ENCODE assay signal across 8 mouse cellular contexts in genomic region chrX:20335722-20336121, GRCm38 (mm10). TPM values are rescaled to one million over a fixed set of nuclear protein-coding genes. Genes with fewer than 3 reads are reported as not detected.
DNase-seq lines count a peak whose midpoint lies in the region; ATAC-seq and TF ChIP-seq lines count a peak whose summit lies in the region.

No protein-coding gene starts in this region.

- H3K4me3 ChIP-seq in forebrain, embryonic 11.5 days (ENCODE audit: low read depth, low read length) = no peak overlapping the region
- no peak overlapping the region for H3K4me3 ChIP-seq in forebrain, embryonic 12.5 days (replicated peaks)
- no peak overlapping the region for H3K4me3 ChIP-seq in cerebellum, adult 2 months (replicated peaks; ENCODE audit: insufficient read depth, low read depth, low read length)
- H3K4me3 ChIP-seq in liver, postnatal 0 days (ENCODE audit: low read depth, low read length) = no peak overlapping the region

- no peaks in the 10 kb centered on the region for H3K4me1 ChIP-seq in forebrain, embryonic 11.5 days (replicated peaks; ENCODE audit: control insufficient read depth, insufficient read depth, low read length)
- H3K4me1 ChIP-seq in forebrain, embryonic 12.5 days = no peaks in the 10 kb centered on the region
- no peaks in the 10 kb centered on the region; the same call in 1 of the 2 replicates for H3K4me1 ChIP-seq in cerebellum, adult 2 months (ENCODE audit: control insufficient read depth, insufficient read depth, low read length)
- H3K4me1 ChIP-seq in liver, postnatal 0 days (ENCODE audit: insufficient read depth) = no peaks in the 10 kb centered on the region

- ATAC-seq in forebrain, embryonic 11.5 days (replicated peaks; ENCODE audit: low FRiP score) = no peak
- no peak for ATAC-seq in forebrain, embryonic 12.5 days (ENCODE audit: low FRiP score)
- ATAC-seq in liver, postnatal 0 days = no peak

- H3K36me3 ChIP-seq in forebrain, embryonic 11.5 days (ENCODE audit: control insufficient read depth, insufficient read depth, low read length) = no peaks in the 10 kb centered on the region
- H3K36me3 ChIP-seq in forebrain, embryonic 12.5 days (replicated peaks) = no peaks in the 10 kb centered on the region
- no peaks in the 10 kb centered on the region for H3K36me3 ChIP-seq in liver, postnatal 0 days (replicated peaks; ENCODE audit: insufficient read depth, low read length)

- peak; percentile 51 for DNase-seq in forebrain, embryonic 11.5 days (ENCODE audit: low spot score)
- DNase-seq in right cerebral cortex, adult 18-20 months = peak; percentile 12
- no peak for DNase-seq in right cerebral cortex, postnatal 25 days
- peak; percentile 25 to 56 for DNase-seq in cerebellum, adult 2 months
- peak; percentile 58 for DNase-seq in heart, postnatal 4 days
- DNase-seq in liver, postnatal 0 days = peak; percentile 53
- DNase-seq in spleen, adult 12 weeks (ENCODE audit: low spot score) = peak; percentile 9

- H3K27ac ChIP-seq in forebrain, embryonic 11.5 days (ENCODE audit: low read depth, low read length) = no peak overlapping the region
- no peak overlapping the region for H3K27ac ChIP-seq in forebrain, embryonic 12.5 days
- H3K27ac ChIP-seq in cerebellum, adult 2 months (ENCODE audit: insufficient read depth, low read length) = no peak overlapping the region
- no peak overlapping the region for H3K27ac ChIP-seq in liver, postnatal 0 days (ENCODE audit: low read depth)

- TF ChIP-seq EP300 in liver, postnatal 0 days (IDR thresholded peaks at IDR 0.05; ENCODE audit: low read depth) = no peak

- TF ChIP-seq POLR2A in cerebellum, adult 2 months (IDR thresholded peaks at IDR 0.05; ENCODE audit: borderline replicate concordance, insufficient read depth, low read length) = no peak

- H3K27me3 ChIP-seq in forebrain, embryonic 11.5 days (ENCODE audit: control insufficient read depth, insufficient read depth, low read length) = no peaks in the 10 kb centered on the region
- H3K27me3 ChIP-seq in forebrain, embryonic 12.5 days = no peaks in the 10 kb centered on the region
- no peaks in the 10 kb centered on the region for H3K27me3 ChIP-seq in cerebellum, adult 2 months (ENCODE audit: control insufficient read depth, insufficient read depth, low read length)
- H3K27me3 ChIP-seq in liver, postnatal 0 days (ENCODE audit: insufficient read depth, low read length) = no peaks in the 10 kb centered on the region

- H3K9me3 ChIP-seq in forebrain, embryonic 11.5 days (ENCODE audit: control insufficient read depth, low read length) = no peaks in the 10 kb centered on the region
- H3K9me3 ChIP-seq in forebrain, embryonic 12.5 days = no peaks in the 10 kb centered on the region
- no peaks in the 10 kb centered on the region for H3K9me3 ChIP-seq in liver, postnatal 0 days (ENCODE audit: low read length)

- peak; percentile 54; the same call in 1 of the 2 replicates for TF ChIP-seq CTCF in cerebellum, adult 2 months (IDR thresholded peaks at IDR 0.05; ENCODE audit: borderline replicate concordance, insufficient read depth, low read depth, low read length)
- peak; percentile 70 for TF ChIP-seq CTCF in liver, postnatal 0 days (IDR thresholded peaks at IDR 0.05; ENCODE audit: low read depth)

- 10% methylated on average over 2 of the region's 2 CpGs for WGBS in forebrain, embryonic 11.5 days
- WGBS in forebrain, embryonic 12.5 days = 21% methylated on average over 2 of the region's 2 CpGs
- 18% methylated on average over 2 of the region's 2 CpGs for WGBS in cerebellum, adult 2 months
- 16% methylated on average over 2 of the region's 2 CpGs for WGBS in liver, postnatal 0 days (ENCODE audit: insufficient replicate concordance)

- no peak overlapping the region for H3K4me2 ChIP-seq in forebrain, embryonic 11.5 days (ENCODE audit: low read depth, low read length, severe bottlenecking)
- H3K4me2 ChIP-seq in forebrain, embryonic 12.5 days = no peak overlapping the region
- no peak overlapping the region for H3K4me2 ChIP-seq in liver, postnatal 0 days (ENCODE audit: low read depth, low read length)

- no peak overlapping the region for H3K9ac ChIP-seq in forebrain, embryonic 11.5 days (ENCODE audit: low read length)
- no peak overlapping the region for H3K9ac ChIP-seq in forebrain, embryonic 12.5 days
- no peak overlapping the region for H3K9ac ChIP-seq in liver, postnatal 0 days (replicated peaks)

RNA-seq across cellular contexts. Expression of gene Rp2, which starts 28.6 kb away (rescaled TPM):
- polyA plus RNA-seq in forebrain, embryonic 11.5 days (2014; fragmentation: Nextera tagmentation; extraction: Ambion mirVana) = 21.2 and 26.5 TPM in 2 replicates
- polyA plus RNA-seq in forebrain, embryonic 12.5 days (2016; fragmentation: Nextera tagmentation; extraction: Ambion mirVana) = 22.7 and 22.9 TPM in 2 replicates
- polyA plus RNA-seq in cerebellum, adult 2 months (2012; rRNA removed) = 10.5 and 11.2 TPM in 2 replicates
- 10 to 100 TPM; 15.6 to 16.6 TPM for total RNA-seq in heart, postnatal 4 days (2021)
- polyA plus RNA-seq in liver, postnatal 0 days (2015; fragmentation: Nextera tagmentation; extraction: Ambion mirVana) = 4.6 and 6.7 TPM in 2 replicates

RNA-seq across cellular contexts. Expression of gene Slc9a7, which starts 44.1 kb away (rescaled TPM):
- polyA plus RNA-seq in forebrain, embryonic 11.5 days (2014; fragmentation: Nextera tagmentation; extraction: Ambion mirVana) = 1.4 and 1.6 TPM in 2 replicates
- 2.0 and 2.1 TPM in 2 replicates for polyA plus RNA-seq in forebrain, embryonic 12.5 days (2016; fragmentation: Nextera tagmentation; extraction: Ambion mirVana)
- 23.2 and 24.6 TPM in 2 replicates for polyA plus RNA-seq in cerebellum, adult 2 months (2012; rRNA removed)
- 10 to 100 TPM; 11.7 to 16.9 TPM for total RNA-seq in heart, postnatal 4 days (2021)
- polyA plus RNA-seq in liver, postnatal 0 days (2015; fragmentation: Nextera tagmentation; extraction: Ambion mirVana) = 0.40 and 0.81 TPM in 2 replicates
